Mouse (Mus musculus): ENCODE measurements around the gene Slc28a1.

The Slc28a1 gene

GRCm38 (mm10) chr7:81212261-81212681 lies 97.7 kb downstream of the Slc28a1 start:
- peak in 1 of 2 experiments; percentile 8 for DNase-seq (ENCODE audit: low spot score in 2 of 2)

GRCm38 (mm10) chr7:81212697-81213346 lies 98.2 kb downstream of the Slc28a1 start:
- DNase-seq (ENCODE audit: low spot score in 2 of 2), result peak; percentile 79 to 81

- DNase-seq (ENCODE audit: low spot score in 2 of 2), result no peak
Measured at GRCm38 (mm10) chr7:81213347-81214152, 99.0 kb downstream of the Slc28a1 start, which contains the start of gene Pde8a. Gene Pde8a (plus strand): TSS chr7:81213596.

- no peak for DNase-seq (ENCODE audit: low spot score in 2 of 2)
Measured at GRCm38 (mm10) chr7:81214153-81214907, 99.7 kb downstream of the Slc28a1 start.

- no peak for DNase-seq (ENCODE audit: low spot score in 2 of 2)
Measured at GRCm38 (mm10) chr7:81215950-81216349, 101.4 kb downstream of the Slc28a1 start.

GRCm38 (mm10) chr7:81219321-81219720 lies 104.7 kb downstream of the Slc28a1 start:
- DNase-seq (ENCODE audit: low spot score in 2 of 2), result no peak

Data from frontal cortex, postnatal 36 days (tissue).